Mouse (Mus musculus) CH12F3 (cell line): ENCODE measurements around the gene Rnf114.

Experiments used
- in situ Hi-C: fragments of 300-500 bp; cut with MboI; formaldehyde crosslinking; loops from 2 replicates; pipeline ENCODE4 v1.14.3; 2020; ENCODE audit warnings: low sequenced_read_pairs

Gene Rnf114

GRCm38 (mm10) chr2:167503253-167503895, 10.9 kb downstream of the Rnf114 start:
- in situ Hi-C loops = no loop called here

GRCm38 (mm10) chr2:167503896-167504349, 11.5 kb downstream of the Rnf114 start:
- in situ Hi-C loops = no loop called here

GRCm38 (mm10) chr2:167505127-167505526, 12.7 kb downstream of the Rnf114 start:
- in situ Hi-C loops = no loop called here

DNA sequence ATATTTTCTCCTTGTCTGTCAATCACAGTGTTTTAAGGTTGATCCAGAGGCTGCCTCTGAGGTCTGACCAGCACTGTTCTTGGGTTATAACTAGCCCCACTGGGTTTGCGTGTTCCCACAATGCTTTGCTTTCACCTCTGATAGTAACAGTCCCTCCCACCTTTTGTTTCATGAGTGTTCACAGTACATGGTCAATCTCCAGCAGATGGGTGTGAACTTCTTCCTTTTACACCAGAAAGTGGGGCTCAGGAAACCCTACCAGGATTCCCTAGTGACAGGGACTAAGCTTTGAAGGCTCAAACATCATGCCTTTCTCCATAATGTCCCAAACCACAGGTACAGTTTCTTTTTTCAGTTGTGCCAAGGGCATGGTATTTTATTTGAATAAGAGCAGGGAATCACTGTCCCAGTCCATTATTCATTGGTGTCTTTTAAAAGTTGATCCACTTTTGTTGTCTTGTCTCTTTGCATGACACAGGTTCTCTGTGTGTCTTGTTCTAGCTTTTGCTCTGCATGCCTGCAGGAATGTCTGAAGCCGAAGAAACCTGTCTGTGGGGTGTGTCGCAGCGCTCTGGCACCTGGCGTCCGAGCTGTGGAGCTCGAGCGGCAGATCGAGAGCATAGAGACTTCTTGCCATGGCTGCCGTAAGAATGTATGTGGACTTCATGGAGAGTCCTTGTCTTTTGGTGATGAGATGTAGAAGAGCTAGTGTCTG, 14.3 kb downstream of the Rnf114 start:
- in situ Hi-C loops = no loop called here

GRCm38 (mm10) chr2:167507719-167508385, 15.4 kb downstream of the Rnf114 start:
- in situ Hi-C loops = no loop called here

GRCm38 (mm10) chr2:167508569-167508968, 16.1 kb downstream of the Rnf114 start:
- in situ Hi-C loops = no loop called here

- in situ Hi-C loops = no loop called here
Measured at GRCm38 (mm10) chr2:167510485-167510884, 18.0 kb downstream of the Rnf114 start.

GRCm38 (mm10) chr2:167512365-167512764, 19.9 kb downstream of the Rnf114 start:
- in situ Hi-C loops = no loop called here

DNA sequence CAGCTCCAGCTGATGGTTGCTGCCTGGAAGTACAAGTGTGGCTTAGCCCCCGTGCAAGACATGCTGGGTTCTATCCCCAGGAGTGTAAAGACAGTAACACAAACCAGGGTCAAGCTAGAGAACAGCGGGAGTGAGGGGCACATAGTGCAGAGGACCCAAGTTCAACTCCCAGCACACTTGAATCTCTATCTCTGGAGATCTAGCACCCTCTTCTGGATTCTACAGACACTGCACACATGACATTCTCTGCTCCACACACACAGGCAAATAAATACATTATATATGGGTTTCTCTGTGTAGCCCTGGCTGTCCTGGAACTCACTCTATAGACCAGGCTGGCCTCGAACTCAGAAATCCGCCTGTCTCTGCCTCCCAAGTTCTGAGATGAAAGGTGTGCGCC, 20.5 kb downstream of the Rnf114 start:
- in situ Hi-C loops = no loop called here

- in situ Hi-C loops = no loop called here
Measured at GRCm38 (mm10) chr2:167514641-167515040, 22.2 kb downstream of the Rnf114 start.

GRCm38 (mm10) chr2:167515688-167516087, 23.2 kb downstream of the Rnf114 start:
- in situ Hi-C loops = no loop called here

DNA sequence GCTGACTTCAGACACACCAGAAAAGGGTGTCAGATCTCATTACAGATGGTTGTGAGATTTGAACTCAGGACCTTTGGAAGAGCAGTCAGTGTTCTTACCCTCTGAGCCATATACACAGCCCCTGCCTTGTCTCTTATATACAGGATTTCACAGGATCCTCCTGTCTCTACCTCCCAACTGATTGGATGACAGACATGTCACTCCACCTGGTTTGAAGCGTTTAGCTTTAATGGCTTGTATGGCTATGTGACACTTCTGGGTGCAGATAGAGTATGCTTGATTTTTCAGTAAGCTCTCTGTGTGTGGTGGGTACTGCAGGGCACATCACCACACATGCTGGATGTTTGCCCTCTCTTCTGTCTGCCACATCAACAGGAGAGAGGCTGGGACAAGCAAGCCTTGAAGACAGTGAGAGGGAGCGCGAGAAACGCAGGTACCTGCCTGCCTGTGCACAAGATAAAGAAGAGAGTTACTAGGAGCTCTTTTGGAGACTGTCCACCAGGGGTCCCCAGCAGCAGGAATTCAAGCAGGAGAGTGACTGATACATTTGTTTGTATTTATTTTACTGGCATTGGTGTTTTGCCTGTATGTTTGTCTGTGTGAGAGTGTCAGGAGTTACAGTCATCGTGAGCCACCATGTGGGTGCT, 27.3 kb downstream of the Rnf114 start:
- in situ Hi-C loops = no loop called here

DNA sequence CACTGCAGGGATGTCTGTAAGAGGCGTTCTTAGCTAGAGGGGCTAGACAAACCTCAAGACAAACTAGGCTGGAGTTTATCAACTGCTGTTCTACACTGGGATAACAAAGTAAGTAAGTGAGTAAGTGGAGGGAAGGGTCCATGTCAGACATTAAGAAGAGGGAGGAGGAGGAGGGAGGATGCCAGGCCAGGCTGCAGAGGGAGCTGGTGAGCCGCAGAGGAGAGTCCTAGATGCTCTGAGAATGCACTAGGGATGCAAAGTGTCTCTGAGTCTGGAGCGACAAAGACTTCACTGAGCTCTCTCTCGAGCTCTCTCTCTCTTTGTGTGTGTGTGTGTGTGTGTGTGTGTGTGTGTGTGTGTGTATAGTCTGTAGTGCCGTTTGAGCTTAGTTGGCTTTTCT, 35.8 kb downstream of the Rnf114 start:
- in situ Hi-C loops = loop anchor here (25.0 kb wide), 1 partner anchor 359 kb away; no protein-coding TSS in a partner anchor

DNA sequence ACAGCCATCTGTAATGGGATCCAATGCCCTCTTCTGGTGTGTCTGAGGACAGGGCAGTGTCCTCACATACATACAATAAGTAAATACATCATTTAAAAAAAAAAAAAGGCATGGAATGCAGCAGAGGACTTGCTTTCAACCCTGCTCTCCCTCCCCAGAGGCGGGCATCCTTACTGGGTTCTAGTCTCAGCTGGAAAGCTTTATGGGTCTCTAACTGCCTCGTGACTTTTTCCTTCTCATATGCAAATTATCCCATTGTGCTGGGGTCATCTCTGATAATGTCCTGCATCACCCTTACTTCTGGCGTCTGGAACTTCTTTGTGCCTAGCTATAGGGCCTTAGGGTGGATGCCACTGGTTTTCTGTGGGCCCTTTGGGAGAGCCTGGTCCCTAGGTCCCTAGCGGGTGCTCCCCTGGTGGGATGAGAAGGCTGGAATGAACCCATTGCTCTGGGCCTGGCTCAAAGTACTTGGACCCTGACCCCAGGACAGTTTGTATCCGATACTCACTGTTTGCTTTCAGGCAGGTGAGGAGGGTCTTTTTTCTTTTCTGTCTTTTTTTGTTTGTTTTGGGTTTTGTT, 37.6 kb downstream of the Rnf114 start:
- in situ Hi-C loops = loop anchor here (5.0 to 25.0 kb wide), 2 partner anchors 72 to 357 kb away; no protein-coding TSS in a partner anchor

- in situ Hi-C loops = loop anchor here (5.0 to 25.0 kb wide), 2 partner anchors 72 to 357 kb away; no protein-coding TSS in a partner anchor
Measured at GRCm38 (mm10) chr2:167530536-167530935, 38.1 kb downstream of the Rnf114 start.

DNA sequence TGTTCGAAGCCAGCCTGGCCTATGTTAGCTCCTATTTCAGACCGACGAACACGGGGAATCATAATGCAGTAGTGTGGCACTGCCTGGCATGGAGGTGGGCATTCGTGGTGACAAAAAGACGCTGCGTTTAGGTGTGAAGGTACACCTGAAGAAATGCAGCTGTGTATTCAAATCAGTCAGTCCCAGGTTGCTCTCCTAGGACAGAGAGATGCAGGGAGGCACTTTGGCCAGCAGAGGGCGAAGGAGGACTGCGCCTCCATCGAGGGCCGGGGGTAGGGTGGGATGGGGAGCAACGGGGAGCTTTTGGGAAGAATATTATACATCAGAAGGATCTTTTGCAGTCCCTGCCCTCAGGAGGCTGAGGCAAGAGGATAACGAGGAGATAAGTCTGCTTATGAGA, 39.7 kb downstream of the Rnf114 start:
- in situ Hi-C loops = loop anchor here (5.0 to 25.0 kb wide), 2 partner anchors 70 to 355 kb away; no protein-coding TSS in a partner anchor

GRCm38 (mm10) chr2:167533880-167534279, 41.4 kb downstream of the Rnf114 start:
- in situ Hi-C loops = loop anchor here (5.0 to 25.0 kb wide), 2 partner anchors 68 to 353 kb away; no protein-coding TSS in a partner anchor

GRCm38 (mm10) chr2:167536320-167536945, 44.0 kb downstream of the Rnf114 start:
- in situ Hi-C loops = loop anchor here (25.0 kb wide), 1 partner anchor 351 kb away; no protein-coding TSS in a partner anchor

DNA sequence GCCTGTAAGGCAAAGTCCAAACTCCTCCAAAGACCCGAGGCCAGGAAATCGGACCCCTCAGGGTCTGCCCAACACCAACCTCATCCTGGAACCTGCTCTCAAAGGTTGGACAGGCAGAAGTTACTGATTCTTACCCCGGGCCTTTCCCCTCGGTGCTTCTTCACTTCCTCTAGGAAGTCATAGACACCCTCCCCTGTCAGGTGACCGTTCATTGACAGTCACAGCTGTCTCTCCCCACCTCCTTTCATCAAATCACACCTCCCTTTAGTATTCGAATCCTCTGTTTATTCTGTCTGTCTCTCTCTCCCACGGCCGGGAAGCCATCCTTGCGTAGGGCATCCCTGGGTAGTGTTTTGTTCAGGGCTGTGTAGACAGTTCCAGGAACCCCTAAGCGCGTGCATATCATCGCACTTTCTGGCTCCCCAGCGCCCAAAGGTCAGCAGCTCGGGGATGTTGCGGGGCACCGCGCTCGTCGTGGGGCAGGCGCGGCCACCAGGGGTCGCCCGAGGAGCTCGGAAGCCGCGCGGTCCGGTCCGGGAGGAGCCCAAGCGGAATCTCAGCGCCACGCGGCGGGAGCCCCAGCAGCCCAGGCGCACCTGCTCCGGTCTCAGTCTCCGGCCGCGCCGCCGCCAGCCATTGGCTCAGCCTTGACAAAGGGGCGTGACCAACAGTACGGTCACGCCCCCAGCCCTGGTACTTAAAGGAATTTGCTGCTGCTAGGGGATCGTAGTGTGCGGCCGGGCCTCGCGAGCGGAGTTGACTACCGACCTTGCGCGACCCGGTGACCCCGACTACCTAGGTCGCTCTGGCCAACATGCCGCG, 45.2 kb downstream of the Rnf114 start, which contains the start of gene Snai1:
Gene Snai1 (plus strand): TSS at position 720 of the 822 bp plus-strand sequence.
- in situ Hi-C loops = loop anchor here (25.0 kb wide), 1 partner anchor 350 kb away; no protein-coding TSS in a partner anchor
